Mouse (Mus musculus) T-helper 17 cell (primary cell): ENCODE data around the gene Gjb4.

Source experiments
- in situ Hi-C, 2 experiments: fragments of 300-600 bp; cut with MboI, MseI; formaldehyde crosslinking; loops; 1 replicate in 1 of 2; 2 replicates in 1 of 2; pipeline ENCODE4 v1.15.1; 2025; ENCODE audit warnings: high pct_unique_total_duplicates in 2 of 2

Gene Gjb4

DNA sequence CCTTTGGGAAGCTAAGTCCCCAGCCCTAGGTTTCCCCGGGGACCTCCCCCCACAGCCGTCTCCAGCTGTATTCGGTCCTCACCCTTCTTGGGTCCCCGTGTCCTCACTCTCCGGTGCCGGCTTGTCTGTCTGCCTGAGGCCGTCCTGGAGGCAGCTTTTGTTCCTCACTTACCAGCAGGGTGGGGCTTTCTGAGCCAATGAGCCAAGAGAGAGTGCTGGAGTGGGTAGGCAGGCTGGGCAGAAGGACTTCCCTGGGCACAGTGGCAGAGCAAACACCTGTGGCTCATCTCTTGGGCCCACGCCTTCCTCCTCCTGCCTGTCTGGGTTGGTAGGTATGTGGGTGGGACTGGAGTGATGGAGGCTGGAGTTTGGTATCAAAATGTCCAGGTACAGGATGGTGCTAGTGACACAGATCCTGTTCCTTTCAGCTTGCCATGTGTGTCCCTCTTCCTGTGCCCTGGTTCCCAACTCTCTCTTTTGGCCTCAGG is at the start of gene Gjb4:
Gjb4 (minus strand) TSS at position 131 of the 488 bp plus-strand sequence.
- in situ Hi-C loops = no loop called here

DNA sequence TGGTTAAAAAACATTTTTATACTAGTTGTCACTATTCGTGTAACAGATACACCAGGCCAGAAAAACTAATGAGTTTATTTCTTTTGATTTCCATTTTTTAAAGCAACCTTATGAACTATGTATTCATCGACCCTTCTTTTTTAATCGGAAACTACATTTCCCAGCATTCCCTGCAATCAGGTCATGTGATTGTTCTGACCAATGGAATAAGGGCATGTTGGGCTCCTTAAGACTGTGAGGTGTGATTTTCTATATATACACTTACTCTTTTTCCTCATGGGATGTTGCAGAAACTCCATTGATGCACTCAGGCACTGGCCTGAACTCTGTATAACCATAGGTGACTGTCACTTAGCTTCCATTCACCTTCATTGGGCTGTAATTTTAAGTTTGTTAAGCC is 48.7 kb upstream of the Gjb4 start:
- in situ Hi-C loops = no loop called here

DNA sequence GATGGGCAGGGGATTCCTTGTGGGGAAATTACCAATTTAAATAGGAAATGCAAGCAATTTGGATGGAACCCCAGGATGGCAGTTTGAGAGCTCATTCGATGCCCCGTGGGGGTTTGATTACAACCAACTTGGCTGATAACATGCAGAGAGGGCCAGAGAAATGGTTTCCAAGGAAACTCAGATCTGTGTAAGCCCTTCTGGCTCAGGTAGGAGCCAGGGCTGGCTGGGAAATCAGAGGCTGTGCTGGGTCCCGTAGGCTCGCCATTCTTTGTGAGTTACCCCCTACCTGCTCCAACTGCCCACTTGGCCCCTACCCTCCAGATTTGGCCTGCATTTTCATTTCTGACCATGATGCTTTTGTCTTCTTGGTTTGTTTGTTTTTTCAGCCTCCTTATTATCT is 48.3 kb upstream of the Gjb4 start:
- in situ Hi-C loops = no loop called here

DNA sequence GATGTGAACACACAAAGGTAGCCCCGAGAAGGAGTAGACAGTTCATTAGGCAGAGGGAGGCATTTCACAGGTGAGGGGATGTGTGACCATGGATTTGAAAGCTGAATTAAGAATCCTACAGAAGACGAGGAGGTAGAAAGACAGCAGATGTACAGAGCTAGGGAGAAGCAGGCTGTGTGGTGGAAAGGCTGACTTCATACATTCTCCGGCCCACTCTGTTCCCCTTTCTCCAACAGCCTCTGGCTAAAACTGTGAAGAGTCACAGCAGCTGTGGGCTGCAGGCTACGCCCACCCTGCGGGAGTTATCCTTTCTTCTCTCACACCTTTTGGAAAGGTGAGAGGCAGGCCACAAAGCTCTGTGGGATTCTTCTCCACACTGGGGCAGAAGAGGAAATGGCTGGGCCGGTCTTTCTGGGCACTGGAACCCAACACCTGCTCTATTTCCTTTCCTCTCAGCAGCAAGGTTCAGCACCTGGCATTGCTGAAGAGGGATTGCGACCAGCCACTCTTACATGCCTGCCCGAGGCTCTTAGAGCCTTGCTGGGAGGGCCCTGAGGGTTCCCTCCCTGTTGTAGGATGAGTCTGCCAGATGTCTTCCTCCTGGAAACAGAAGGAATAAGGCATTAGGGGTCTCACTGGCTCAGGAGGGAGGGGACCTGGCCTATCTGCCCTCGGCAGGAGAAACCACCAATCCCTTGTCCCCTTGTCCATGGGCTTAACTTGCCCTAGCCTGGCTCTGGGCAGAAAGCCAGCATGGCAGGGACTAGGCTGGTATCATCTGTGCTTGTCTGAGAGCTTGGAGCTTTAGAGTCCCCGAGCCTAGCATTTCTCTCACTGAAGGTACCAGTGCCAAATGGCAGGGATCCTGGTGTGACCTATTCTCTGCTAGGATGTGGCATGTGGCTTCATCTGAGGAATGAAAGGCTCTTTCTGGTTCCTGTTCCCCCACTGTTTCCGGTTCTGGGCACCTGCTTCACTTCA is 46.6 kb upstream of the Gjb4 start:
- in situ Hi-C loops = no loop called here

DNA sequence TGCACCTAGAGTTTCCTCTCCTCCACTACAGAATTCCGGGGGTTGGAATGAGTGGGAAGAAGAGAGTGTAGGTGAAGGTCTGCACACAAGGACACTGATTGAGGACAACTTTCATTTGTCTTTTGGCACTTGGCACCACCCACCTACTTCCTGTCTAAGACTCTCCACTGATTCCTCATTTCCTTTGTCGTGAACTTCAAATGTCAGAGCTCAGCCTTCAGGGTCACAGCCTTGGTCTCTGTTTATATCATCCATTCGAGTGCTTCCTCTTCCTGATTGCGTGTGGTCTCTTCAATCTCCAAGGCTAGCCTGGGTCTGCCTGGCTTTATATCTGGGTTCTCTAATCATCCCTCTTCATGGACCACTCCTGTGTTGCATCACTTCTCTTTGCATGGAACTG is 41.7 kb upstream of the Gjb4 start:
- in situ Hi-C loops = no loop called here

DNA sequence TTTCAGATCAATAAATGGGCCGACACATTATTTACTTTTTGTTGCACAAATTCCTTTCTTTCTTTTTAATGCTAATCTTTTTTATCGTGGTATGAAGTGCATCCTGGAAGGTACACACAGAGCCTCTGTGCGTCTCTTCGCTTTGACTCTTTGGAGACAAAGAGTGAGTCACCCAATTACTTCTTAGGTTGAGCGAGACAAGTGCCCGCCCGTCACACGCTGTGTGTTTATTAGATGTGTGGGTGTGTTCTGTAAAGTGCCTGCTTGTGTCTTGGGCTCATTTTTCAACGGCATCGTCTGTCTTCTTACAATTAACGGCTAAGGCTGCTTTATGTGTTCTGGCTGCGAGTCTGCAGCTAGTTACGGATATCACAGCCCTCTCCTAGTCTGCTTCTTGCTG is 35.8 kb upstream of the Gjb4 start:
- in situ Hi-C loops = no loop called here

DNA sequence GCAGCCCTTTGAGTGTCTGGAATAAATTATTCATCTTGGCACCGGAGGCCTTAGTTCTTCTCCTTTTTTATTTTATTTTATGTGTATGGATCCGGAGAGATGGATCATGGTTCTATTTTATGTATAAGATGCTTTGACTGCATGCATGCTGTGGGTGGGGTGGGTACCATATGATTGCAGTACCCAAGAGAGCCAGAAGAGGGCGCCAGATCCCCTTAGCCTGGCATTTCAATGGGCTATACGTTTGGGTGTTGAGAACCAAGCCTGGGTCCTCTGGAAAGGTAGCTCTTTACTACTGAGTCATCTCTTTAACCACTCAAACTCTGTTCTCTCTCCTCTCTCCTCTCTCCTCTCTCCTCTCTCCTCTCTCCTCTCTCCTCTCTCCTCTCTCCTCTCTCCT is 23.5 kb upstream of the Gjb4 start:
- in situ Hi-C loops = loop anchor here (5.0 to 10.0 kb wide), 2 partner anchors 1167 to 1170 kb away; no protein-coding TSS in a partner anchor

DNA sequence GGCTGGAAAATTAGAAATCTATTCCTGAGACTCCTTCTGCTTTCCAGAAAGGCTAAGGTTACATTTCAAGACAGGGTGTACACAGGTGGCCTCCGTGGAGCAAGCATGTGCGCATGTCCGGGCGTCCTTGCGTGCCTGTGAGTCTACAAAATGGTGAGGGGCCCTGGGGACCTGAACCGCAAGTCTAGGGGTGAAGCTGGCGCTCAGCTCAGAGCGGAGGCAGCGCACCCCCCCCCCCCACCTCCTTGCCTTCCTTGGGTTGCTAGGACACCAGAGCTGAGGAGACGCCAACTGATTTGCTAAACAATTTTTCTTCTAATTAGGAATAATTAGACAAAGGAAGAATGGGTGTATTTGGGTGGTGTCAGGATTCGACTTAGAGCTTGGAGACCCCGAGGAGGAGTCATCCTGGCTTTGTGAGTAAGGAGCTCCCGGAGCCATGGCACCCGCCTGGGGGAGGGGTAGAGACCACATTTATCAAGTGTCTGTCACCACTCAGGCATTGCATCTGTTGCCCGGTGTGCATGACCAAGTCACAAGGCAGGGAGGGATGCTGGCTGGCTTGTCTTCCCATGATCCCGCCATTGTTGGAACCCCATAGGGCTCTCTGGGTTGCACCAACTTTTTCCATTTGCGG is 21.8 kb upstream of the Gjb4 start:
- in situ Hi-C loops = loop anchor here (5.0 to 10.0 kb wide), 2 partner anchors 1169 to 1172 kb away; no protein-coding TSS in a partner anchor

DNA sequence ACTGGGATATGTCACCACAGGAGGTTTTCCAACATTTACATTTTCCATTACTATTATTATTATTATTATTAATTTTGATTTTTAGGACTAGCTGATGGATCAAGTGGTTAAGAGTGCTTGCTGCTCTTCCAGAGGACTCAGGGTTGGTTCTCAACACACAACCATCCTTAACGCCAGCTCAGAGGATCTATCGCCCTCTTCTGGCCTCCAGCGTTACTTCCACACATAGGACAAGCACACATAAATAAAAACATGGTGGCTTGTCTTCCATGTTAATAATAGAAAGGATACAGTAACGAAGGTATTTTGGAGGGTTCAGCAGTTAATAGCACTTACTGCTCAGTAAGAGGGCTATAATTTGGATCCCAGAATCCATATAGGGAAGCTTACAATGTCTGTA is 20.8 kb upstream of the Gjb4 start:
- in situ Hi-C loops = loop anchor here (5.0 to 10.0 kb wide), 2 partner anchors 1170 to 1173 kb away; no protein-coding TSS in a partner anchor

DNA sequence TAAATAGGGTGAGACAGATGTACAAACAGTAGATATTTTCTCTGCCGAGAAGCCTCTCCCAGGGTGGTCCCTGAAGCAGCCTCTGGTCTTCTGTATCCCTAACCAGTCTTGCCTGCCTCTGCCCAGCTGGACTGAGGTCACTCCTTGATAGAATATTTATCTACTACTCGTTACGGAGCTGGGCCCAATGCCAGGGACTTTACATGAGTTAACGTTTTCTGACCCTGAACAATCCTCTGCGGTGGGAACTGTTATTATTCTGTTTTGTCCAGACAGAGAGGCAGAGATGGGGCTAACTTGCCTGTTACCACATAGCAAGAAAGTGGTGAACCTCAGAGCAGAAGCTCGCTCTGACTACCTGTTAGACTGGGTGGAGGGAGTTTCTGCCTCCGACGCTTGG is 19.6 kb upstream of the Gjb4 start:
- in situ Hi-C loops = loop anchor here in 1 of 2 experiments (10.0 kb wide), 1 partner anchor 1171 kb away; no protein-coding TSS in a partner anchor

DNA sequence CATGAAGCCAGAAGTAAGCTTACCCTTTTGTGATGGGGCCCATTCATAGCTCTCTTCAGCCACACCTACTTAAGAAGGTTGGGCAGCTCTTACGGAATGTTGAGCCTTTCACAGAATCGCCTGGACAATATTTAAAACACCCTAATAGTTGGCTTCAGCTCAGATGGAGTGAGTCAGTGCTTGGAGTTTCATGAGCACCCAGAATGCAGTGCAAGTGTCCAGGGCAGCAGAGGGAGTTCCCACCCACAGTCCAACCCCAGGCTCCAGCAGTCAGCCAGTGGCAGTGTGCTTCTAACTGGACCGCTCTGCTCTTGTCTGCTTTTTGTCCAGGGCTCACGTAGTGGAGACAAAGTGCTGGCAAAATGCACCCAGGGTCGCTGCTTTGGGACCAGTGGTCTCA is 17.7 kb upstream of the Gjb4 start:
- in situ Hi-C loops = loop anchor here in 1 of 2 experiments (10.0 kb wide), 1 partner anchor 1173 kb away; no protein-coding TSS in a partner anchor

DNA sequence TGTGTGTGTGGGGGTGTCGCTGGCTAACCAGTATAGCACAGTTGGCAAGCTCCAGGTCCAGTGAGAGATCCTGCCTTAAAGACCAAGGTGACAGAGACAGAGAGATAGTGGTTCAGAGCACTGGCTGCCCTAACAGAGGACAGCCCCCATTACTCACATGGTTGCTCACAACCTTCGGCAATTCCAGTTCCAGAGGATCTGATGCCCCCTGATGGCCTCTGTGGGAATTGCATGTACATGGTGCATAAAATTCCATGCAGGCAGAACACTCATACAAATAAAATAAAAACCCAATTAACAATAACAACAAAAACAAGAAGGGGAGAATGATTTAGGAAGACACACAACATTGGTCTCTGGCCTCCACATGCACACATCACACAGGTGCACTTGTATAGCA is 16.6 kb upstream of the Gjb4 start:
- in situ Hi-C loops = loop anchor here in 1 of 2 experiments (10.0 kb wide), 1 partner anchor 1174 kb away; no protein-coding TSS in a partner anchor

DNA sequence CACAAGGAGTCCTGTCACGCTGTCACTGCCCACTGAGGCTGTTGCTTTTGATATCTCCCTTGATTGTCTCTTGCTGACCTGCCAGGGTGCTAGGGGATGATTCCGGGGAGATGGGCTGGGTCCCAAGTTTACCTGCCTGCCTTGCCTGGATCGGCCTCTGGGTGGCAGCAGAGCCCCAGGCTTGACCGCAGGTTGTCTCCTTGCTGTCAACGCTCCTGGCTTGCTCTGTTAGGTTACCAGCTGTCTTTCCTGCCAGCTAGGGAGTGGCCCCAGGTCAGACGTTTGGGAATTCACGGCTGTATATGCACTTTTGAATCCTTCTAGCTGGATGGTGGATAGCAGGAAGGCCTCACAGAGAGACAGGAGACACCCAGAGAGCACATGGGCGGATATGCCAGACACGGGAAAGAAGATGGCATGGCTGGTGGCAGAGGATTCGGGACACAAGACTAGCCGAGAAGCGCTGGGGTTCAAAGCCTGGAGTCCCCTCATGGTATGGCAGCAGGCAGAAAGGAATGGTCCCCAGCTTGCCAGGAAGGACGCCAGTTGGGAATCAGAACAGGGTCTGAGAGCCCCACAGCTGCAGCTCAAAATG is 14.6 kb upstream of the Gjb4 start:
- in situ Hi-C loops = no loop called here

DNA sequence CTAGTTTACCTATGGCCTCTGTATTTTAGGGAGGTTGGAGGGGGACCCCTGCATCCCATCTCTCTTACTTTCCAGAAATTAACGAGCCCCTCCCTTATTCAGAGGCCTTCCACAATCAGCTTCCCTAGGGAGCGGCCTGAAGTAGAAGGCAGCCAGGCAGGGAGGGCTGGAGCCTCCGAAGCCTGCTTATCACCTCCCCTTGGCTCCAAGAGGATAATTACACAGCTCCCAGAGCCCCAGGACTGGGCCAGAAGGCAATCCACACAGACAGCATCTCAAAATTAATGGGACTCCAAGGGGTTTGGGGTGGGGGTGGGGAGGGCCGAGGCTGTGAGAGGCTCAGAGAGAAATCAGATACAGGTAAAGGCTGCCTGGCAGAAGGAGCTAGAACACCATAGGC is 12.0 kb upstream of the Gjb4 start:
- in situ Hi-C loops = no loop called here

DNA sequence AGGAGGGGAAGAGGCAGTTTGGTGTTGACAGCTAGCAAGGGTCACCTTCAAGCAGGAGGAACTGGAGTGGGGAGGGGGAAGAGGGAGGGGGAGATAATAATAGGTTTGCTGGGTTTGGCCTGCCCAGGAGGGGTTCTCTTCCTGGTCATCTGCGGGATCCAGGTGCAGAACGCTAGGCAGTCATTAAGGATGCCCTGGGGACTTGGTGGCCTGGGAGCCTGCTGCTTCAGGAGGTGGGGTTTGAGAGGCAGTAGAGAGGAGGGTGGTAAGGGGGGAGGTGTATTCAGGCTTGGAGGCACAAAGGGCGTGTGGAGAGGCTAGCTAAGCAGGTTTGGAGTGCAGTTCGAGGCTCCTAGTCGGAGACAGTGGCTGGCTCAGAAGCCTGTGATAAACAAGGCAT is 11.6 kb upstream of the Gjb4 start:
- in situ Hi-C loops = no loop called here

DNA sequence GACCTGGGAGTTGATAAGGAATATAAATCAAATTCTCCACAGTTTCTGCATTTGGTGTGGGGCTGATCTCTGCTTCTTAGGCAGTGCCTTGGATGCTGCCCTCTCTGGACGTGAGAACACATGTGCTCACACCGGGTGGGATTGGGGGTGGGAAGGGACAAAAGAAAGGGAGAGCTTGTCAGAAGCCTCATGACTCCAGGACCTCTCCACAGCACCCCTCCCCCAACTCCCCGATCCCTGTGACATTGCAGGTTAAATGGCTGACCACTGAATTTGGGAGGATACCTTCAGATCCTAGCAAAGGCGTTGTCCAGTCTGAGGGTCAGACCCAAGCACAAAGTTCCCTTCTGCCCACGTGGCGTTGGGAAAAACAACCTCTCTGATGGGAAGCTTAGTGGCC is 10.6 kb upstream of the Gjb4 start:
- in situ Hi-C loops = no loop called here

DNA sequence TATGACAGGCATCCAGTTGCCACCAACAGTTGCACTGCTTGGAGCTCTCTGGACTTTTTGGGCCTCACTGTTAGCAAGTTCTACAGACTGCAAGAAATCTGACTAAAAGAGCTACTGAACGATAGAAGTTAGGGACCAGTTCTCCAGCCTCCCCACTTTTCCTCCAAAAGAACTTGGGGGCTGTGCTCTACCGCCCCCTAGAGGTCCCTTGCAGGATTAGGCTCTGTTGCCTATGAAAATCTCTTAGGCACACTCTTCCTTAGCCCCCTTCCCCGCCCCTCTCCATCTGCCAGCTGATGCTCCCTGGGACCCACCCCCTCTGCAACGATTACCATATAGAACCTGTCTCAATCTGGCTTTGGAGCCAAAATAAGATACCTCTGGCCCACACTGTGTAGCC is 9.4 kb upstream of the Gjb4 start:
- in situ Hi-C loops = no loop called here

DNA sequence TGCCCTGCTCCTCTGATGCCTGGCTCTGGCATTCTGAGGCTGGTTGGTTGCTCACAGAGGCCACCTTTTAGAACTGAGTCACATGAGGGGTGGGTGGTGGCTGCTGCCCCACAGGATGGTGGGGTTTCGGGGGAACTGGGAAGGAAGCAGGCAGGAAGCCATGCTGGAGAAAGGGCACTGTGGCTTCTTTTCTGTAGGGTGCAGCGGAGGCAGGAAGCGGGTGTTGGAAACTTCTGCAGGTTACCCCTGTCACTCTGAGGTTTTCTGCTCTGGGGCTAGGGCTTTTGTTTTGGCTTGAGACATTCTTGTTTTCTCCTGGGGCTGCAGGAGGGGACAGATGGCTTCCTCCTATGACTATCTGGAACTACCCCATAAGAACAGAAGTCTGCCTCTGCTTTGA is 8.6 kb upstream of the Gjb4 start:
- in situ Hi-C loops = no loop called here

DNA sequence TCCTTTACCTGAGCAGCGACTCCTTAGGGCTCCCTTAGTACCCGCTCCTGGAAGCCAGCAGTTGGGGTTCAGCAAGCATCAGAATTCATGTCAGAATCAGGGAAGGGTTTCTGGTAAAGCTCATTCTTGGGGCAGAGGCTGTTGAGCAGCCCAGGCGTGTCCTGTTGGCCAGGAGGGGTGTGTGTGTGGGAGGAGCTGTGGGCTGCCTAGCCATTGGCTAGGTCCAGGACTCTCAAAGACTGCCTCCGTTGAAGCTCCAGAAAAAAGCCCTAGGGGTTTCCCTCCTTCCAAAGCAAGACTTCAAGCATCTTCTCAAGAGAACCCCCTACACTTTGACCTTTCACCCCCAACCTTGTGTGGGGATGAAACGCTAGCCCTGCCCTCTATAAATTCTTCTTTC is 4.1 kb upstream of the Gjb4 start, which contains the start of gene Gjb5:
Gjb5 (minus strand) TSS at position 164 of the 400 bp plus-strand sequence.
- in situ Hi-C loops = no loop called here

DNA sequence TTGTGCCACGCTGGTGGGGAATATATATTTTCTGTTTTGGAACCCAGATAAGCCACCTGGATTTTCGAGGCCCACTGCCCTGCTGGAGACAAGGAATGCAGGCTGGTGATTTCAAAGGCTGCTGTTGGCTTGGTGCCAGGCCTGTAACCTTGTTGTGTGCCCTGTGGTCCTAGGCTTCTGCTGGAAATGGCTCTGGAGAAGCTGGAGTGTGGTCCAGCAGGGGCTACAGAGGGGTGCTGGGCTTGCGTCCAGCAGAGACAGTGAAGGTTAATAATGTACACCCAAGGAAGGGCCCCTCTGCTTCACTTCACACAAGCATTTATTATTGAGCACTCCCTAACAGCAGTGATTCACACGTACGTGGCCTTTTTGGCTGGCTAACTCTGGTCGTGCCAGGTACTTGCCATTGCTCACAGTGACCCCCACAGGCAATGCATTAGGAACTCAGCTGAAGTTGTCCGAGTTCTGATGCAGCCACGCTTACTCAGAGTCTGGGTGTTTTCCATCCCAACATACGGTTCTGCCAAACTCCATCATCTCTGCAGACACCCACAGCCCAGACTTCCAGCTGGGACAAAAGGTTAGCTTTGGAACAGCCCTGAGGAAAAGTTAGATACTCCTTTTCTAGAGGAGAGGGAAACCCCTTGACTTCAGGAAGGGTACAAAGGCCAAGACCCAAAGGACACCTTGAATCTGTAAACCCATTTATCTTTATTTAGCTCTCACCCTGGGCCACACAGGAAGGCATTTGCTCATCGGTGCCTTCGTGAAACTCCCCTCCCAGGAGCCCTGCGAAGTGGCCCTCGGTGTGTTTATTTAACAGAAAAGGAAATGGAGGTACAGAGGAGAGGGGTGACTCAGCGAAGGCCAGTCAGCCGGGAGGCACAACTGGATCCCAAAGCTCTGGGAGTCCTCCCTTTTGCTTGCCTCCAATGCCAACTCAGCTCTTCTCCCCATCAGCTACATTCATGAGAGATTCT is 915 bp upstream of the Gjb4 start:
- in situ Hi-C loops = no loop called here

DNA sequence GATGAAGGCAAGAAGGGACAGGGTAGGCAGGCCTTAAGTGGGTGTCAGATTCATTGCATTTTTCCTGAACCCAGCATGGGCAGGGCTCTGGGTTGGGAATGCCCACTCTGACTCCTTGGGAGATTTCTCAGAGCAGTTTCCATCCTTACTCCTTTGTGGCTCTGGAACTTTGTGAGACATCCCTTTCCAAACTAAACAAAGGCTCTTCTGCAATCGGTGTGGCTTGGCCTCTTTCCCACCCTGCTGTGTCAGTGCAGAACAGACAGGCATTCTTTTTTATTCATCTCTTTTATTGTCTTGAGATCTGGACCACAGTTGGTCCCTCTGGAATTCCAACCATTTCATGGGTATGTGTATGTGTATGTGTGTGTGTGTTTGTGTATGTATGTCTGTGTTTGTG is 1.3 kb downstream of the Gjb4 start:
- in situ Hi-C loops = no loop called here
